Mouse (Mus musculus) embryo, embryonic 11 days (tissue): ENCODE results near the gene Gm48551.
A peak's percentile ranks its signal among the peaks of the same experiment; 100 is the strongest.

Source experiments
- DNase-seq: peaks from one replicate; pipeline ENCODE4 v3.0.0-alpha.2; 2015

Gene Gm48551

DNA sequence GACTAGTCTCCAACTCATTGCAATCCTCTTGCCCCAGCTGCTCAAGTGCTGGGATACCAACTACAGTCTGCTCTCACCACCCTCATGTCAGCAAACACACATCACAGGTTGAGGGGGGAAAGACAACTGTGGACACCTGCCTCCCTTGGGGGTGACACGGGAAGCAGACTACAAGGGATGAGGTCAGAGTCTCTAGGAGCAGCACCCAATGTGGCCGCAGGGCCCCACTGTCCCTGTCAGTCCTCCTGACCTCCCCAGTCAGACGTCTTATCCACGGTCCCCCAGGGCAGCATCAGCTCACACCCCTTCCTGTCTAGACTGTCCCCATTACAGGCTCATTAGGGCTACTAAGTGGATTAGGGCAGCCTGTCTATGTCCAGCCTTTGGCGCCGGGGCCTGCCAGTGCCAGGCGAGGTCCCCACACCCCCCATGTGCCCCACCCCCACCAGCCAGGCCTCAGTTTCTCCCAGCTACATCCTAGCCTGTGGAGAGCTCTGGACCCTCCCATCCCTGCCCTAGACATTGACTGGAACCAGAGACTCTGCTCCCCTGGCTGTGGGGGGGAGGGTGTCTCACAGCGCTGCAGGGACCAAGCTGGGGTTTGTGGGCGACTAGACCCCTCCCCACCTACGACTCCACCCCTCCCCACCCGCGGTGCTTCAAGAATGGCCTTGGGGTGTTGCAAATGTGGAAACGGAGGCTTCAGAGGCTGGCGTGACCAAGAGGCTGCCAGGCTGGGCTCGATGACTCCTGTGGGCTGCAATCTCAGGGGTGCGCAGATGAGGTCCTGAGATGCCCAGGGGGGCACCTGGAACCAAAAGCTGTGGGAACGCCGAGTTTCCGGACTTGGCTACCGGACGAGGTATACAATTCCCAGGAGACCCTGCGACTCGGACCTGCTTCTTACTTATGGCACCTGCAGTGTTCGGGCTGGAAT is 22.5 kb downstream of the Gm48551 start:
- DNase-seq, result no peak

DNA sequence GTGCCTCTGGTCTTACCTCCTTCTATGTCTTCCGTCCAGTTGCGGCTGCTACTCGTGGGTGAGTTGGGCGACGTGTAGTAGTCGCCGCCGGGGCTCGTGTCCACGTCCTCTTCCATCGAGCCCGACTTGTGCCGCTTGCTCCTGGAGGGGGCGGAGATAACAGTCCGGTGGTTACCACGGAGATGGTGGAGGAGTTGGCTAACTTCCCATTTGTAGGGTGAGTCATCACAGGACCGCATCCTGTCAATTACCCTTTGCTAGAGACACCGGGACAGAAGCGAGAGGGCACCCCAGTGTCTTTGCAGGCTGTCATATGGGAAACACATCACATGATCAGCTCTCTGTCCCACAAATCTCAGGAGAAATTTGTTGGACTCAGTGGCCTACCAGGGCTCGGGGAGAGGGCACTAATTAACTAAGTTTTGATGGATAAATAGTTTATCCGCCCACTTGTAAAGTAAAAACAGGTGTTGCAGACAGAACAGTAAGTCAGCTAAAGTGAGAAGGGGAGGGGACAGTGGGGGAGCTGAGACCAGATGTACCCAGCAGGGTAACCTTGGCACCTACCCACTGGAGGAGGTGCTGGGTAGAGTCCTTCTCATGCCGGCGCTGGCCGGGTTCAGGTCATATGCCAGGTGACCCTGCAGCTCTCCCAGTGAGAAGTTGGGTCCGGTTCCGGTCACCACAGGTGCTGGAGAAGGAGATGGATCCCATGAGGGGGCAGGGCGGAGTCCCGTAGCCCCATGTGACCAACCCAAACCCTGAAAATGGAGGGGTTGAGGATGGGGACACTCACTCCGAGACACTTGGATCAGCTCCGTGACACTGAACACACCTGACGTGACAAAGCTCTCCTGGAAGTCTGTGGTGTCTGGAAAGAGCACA is 23.5 kb downstream of the Gm48551 start:
- peak; percentile 79 for DNase-seq

DNA sequence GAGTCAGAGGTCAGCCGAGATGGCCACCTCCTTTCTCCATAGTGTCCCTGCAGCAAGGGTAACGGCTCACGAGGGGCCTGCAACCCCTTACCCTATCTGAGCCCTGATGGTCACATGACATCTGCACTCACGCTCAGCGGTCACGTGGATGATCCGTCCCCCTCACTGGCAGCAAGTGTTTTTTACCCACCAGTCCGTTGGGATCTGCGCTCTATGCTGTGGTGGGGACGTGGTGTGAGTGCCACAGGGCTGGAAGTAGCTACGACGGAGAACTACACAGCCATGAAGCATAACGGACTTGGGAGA is 24.1 kb downstream of the Gm48551 start:
- DNase-seq, result no peak

DNA sequence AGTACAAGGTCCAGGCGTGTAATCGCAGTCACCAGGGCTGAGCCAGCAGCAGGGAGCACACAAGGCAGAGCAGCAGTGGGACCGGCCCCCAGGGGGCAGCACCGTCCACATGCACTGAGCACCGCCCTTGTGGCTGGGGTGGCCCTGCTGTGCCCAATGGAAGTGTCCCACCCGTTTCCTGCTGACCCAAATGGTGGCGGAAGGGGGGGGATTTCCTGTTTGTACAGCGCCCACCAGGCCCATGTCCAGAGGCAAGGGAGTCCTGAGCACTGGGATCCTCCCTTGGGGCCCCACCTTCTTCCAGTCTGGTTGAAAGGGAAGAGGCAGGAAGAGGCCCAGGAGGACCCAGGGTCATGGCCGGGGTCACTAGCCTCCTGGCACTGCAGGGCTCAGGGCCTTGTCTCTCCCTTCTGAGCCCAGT is 24.6 kb downstream of the Gm48551 start:
- DNase-seq, result peak; percentile 84

DNA sequence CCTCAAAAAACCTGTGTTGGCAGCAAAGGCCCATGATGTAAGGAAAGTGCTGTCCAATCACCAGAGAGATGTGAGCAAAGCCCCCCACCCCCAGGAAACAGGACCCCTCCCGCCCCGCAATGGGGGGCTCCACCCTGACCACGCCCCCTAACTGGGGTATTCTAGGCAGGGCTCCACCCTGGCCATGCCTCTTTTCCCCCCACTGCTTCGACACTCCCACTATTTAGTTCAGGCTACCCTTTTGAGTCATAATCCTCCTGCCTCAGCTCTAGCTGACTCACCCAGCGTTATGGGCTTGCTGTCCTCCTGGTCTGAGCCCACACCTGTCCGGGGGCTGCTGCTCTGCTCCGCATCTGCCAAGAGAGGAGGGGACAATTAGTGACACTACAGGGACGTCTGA is 25.1 kb downstream of the Gm48551 start:
- peak; percentile 72 for DNase-seq

DNA sequence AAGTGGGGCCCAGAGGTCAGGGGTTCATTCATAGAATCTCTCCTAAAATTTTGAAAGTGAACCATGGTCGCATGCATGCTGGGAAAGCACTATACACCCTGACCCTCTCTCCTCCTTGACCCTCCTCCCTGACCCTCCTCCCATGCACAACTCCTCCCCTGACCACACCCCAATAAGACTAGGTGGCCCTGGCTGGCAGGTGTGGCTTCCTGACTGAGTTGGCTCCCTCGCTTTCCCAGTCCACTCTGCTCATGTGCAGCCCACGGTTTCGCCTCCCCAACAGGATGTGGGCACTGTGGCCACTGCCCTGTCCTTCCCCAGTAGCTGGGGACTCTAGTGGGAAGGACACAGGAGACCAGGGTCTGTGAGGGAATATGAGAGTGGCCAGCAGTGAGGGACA is 26.1 kb downstream of the Gm48551 start:
- no peak for DNase-seq

DNA sequence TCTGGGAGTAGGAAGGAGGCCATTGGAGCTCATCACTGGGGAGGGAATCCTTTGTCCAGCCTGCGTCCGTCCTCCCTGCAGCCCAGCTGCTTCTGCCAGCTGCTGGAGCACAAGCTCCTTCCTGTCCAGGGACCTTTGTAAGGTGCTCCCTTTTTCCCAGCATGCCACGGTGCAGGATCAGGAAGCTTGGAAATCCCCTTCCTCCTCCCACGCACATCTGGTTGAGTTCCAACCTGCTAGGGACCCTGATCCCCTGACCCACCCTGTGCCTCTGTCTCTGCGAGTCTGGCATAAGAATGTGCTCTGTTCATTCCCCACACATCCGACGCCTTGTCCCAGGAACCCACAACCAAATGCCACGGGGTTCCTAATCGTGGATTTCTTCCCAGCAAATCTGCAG is 26.7 kb downstream of the Gm48551 start:
- DNase-seq, result no peak

DNA sequence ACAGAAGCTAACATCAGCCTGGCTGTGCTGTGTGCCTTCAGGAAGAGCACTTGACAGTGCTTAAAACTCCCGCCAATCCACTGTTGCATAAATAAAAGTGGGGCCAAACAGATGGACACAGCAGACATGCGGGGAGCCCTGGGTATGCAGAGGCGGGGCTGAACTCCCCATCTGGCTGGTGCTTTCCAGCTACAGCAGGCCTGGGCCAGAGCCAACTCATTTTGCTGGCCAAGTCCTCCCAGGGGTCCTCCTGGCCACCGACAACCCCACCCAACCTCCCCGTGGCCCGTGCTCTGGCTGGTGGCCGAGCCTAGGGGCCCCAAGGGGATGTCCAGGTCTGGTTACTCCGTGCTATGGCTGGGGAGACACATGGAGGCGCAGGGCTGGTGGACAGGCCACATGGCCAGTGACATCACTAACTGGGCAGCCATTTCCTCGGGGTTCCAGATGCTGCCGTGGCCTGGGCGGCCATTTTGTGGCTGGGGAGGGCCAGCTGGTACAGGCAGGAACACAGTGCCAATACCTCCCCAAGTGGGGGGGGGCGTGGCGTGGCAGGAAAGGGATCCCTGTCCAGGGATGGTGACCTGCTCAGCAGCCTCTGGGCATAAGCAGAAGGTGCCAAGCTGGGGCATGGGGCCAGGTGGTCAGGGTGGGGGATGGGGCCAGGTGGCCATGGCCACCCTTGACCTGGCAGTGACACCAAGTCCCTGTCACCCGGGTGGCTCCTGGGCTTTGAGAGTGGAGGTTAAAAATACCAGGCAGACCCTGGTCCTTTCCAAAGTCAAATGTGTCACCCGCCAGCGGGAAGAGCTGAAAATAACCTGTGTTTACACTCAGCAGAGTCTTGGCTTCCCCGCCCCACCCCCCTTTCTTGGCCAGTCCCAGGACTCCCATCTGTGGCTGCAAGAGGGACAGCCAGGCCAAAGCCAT is 27.5 kb downstream of the Gm48551 start:
- DNase-seq, result no peak

DNA sequence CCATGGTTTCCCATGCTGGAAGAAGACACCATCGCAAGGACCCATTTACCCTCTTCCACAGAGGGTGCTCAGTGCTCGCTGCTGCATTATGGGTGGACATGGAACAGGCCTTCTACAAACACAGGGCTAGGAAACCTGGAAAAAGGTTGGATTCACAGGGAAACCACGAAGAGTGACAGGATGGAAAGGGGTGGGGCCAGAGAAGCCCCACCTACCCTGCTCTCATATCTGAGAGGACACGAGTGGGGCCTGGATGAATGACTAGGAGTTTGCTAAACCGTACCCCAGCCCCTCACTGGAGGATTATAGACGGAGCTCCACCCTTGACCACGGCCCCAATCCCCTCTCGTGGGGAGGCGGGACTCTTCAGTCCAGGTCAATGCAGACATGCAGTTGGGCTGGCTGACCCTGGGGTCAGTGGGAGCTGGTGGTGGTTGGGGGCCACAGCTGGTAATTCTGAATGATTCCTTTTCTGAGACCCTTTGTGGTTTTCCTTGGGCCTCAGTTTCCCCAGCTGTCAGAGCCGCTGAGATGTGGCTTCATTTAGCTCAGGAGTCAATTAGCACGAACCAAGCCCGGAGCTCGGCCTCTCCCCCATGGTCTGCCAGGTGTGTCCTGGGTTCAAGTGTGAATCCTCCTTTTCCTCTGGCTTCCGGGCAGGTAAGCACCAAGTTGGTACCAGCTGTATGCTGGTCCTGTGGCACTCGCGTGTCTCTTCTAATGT is 28.5 kb downstream of the Gm48551 start:
- no peak for DNase-seq

DNA sequence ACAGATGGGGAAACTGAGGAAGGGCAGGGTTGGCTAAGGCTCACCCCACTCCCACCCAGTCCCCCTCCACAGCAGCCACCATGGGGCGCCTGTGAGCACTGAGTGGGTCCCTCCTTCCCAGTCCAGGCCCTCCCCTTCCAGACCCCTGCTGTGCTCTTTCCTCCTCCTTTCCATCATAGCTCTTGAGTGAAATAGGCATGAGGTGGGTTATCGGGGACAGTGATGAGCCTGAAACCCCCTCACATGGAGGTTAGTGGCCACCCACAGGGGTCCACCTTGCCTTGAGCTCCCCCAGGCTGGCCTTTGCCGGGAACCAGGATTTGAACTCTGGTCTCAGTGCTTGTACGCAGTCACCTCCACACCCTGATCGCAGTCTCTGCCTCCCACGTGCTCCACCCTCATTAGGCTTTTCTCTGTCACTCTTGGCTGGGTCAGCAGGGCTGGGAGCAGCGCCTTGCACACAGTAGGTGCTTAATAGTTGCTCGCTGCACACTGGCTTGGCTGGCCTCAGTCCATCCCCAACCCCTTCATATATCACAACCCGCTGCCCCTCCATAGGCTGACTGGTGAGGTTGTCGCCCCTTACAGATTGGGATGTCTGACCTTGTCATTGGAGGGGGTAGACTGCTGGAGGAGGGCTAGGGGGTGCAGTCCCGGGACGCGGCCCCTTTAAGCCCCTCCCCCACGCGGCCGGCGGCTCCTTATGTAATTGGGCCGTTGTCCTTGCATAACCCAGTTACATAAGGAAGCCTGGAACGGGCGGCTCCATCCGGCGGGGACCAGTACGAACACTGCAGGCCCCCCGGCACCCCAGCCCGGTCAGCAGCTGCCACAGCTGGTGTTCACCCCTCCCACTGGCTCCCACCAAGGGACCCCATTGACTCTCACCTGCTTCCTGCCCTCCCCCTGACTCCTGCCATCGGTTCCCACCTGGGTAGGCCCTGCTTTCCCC is 29.3 kb downstream of the Gm48551 start:
- peak; percentile 82 for DNase-seq

DNA sequence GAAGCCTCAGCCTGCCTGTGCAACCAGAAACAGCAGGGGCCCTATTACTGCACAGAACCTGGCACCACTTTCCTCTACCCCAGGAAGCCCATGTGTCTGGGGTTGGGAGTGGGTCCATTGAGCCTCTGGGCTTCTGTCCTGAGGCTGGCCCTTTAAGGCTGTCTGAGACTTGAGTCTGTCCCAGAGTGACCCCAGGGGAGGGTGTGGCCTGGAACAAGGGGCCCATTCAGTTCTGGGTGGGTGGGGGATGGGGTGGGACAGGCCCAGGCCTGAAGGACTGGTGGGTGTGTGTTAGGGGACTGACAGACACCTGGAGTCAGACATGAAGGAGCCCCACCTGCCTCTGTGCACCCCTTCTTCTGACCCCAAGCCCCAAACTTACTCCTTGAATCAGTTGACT is 30.4 kb downstream of the Gm48551 start:
- DNase-seq, result no peak

DNA sequence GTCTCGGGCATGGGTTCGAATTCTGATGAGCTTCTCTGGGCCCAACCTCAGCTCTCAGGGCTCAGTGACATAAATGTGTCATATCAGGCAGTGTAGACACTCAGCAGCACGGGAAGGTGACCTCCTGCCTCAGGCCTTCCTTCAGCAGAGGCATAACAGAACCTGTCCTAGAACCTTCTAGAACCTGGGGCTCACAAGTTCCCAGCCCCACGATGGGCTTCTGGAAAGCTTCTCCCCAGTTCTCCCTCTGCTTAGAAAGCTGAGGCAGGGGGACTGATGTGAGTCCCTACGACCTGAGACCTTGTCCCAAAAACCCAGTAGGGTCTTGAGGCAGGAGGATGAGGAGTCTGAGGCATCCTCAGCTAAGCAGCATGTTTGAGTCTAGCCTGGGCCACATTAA is 30.9 kb downstream of the Gm48551 start:
- no peak for DNase-seq

DNA sequence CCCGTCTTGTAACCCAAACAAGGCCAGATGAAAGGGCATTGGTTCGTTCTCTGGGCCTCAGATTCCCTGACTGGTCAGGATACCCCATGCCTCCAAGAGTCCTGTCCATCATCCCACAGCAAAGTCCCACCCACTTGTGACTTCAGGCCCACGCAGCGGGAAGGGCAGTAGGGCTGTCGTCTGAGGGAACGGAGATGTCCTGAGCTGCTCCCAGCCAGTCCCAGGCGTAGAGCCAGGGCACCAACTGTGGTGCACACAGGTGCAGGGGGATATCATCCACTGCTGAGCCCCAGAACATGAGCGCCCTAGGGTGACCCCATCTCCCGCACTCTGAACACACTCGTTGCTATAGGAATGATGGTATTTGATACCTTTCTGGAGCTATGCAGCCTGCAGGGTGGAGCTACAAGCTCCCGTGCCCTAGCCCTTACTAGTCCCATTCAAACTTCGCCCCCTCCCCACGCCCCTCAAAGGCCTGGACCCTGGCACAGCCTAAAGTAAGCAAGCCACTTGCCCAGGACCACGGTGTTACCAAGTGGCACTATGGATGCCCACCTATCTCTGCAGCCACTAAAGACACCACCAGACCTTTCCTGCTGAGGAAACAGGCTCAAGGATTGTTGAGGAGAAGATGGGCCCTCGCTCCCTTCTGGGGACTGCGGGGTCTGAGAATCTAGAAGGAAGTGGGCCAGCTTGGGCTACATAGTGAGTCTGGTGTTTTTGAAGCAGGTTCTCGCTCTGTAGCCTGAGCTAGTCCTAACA is 31.5 kb downstream of the Gm48551 start:
- DNase-seq, result no peak

DNA sequence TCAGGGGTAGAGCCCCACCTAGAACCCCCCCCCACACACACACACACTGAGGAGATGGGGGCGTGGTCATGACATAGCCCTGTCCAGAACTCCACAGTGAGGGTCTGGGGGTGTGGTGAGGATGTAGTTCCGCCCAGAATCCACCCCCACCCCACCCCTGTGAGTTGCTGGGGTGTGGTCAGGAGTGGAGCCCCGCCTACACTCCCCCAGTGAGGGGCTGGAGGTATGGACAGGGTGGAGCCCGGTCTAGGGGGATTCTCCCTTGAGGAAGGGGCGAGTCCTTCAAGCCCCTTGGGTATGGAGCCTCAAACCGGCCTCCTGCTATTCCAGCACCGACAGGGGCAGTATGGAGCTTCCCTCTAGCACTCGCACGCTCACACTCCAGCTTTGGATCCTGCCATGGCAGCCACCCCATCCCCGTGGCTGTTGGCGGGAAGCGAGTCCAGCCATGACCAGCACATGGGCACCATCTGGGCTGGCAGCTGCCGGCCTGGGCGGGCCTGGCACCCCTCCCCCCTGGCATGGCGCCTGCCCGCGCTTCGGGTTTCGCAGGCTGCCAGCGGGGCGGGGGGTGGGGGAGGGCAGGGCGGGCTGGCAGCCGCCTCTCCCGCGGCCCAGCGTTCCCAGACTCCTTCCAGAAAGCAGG is 32.4 kb downstream of the Gm48551 start:
- peak; percentile 88 for DNase-seq

DNA sequence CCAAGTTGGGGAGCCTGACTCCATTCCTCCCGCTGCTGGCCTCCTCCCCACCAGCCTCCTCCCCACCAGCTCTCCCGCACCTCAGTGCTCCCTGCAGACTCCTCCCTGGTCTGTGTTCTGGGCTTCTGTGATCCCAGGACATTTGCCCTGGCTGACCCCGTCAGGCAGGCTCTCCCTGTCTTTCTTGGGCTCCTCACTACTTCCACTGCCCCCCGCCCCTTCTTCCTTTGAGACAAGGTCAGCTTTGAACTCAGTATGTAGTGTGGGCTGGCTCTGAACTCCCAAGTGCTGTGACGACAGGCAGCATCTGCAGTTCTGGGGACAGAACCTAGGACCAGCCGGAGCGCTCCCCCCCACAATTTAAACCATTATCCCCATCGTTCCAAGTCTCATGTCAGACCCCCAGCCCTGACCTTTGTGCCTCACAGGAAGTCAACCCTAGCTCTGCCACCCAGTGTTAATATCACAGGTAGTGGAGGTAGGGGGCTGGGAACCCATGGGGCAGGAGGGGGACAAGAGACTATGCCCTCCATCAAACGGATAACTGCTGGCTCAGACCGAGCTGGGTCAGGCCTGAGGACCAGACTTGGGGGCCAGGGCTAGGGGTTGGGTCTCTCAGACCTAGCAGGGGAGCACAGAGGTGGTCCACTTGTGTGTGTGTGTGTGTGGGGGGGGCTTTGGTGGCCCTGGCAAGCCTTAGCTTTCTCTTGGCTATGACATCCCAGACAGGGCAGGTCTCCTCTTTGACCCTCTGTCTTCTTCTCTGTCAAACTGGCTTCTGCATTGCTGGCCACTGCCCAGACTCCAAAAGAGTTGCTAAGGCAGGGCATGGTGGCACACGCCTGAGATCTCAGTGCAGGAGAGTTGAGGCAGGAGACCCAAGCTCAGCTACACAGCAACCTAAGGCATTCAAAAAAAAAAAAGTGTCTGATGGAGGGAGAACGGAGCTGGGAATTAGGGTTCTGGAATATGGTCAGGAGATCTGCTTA is 33.3 kb downstream of the Gm48551 start:
- no peak for DNase-seq

DNA sequence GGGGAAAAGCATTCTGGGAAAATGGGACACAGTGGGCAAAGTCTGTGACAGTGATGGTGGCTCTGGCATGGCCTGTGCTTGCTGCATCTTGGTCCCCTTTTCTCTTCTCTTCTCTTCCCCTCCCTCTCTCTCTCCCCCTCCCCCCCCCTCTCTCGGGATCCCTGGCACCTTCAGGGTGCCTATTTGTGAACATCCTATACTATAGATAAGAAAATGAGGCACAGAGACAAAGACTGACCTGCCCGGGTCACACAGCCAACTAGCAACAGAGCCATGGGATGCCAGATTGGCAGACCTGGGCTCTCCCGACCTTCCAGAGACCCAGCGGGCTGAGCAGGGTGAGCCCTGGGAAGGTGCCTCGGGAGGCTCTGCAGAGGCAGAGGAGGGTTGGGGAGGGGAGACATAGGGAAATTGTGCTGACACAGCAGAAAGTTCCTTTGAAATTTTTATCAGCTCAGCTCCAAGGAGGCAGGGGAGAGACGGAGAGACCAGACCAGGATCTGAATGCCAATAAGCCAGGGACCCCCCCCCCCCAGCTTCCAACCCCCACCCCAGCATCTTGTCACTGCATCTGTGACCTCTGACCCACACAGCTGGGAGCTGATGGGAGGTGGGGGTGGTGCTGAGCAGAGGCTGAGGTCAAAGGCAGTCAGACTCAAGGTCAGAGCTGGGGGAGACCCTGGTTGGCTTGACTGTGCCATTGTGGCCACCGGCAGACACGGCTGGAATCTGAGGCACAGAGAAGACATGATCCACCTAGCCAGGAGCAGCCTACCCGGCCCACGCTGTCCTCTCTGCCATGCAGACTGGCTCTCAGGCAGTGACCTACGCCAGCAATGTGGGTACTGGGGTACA is 34.2 kb downstream of the Gm48551 start:
- DNase-seq, result no peak
